Mouse (Mus musculus) thymus, adult 18-20 months (tissue): Measurements from ENCODE around the gene Zfhx2.

Experiments
- DNase-seq, 2 experiments: peaks; one replicate each; pipeline ENCODE4 v3.0.0; 2022; ENCODE audit warnings: mixed read lengths in 2 of 2

Zfhx2 gene

GRCm38 (mm10) chr14:55032695-55033225 is 59.4 kb downstream of the Zfhx2 start:
- no peak for DNase-seq

- no peak for DNase-seq
Measured at GRCm38 (mm10) chr14:55029034-55029698, 63.0 kb downstream of the Zfhx2 start.

GRCm38 (mm10) chr14:55028333-55028835 is 63.7 kb downstream of the Zfhx2 start:
- no peak for DNase-seq

- DNase-seq = no peak
Measured at GRCm38 (mm10) chr14:55027653-55028052, 64.5 kb downstream of the Zfhx2 start.

GRCm38 (mm10) chr14:55027251-55027650 is 64.9 kb downstream of the Zfhx2 start:
- no peak for DNase-seq

- no peak for DNase-seq
Measured at GRCm38 (mm10) chr14:55025527-55025926, 66.6 kb downstream of the Zfhx2 start.

- no peak for DNase-seq
Measured at GRCm38 (mm10) chr14:55024236-55024635, 67.9 kb downstream of the Zfhx2 start.

- DNase-seq = no peak
Measured at GRCm38 (mm10) chr14:55023011-55023410, 69.1 kb downstream of the Zfhx2 start.

GRCm38 (mm10) chr14:55020394-55020793 is 71.7 kb downstream of the Zfhx2 start:
- DNase-seq = no peak

- no peak for DNase-seq
Measured at GRCm38 (mm10) chr14:55016876-55017275, 75.2 kb downstream of the Zfhx2 start.

GRCm38 (mm10) chr14:55015767-55016111 is 76.4 kb downstream of the Zfhx2 start:
- DNase-seq = no peak

- DNase-seq = peak; percentile 93 to 96
Measured at GRCm38 (mm10) chr14:55014991-55015766, 76.9 kb downstream of the Zfhx2 start, which contains the start of gene Ngdn. Gene Ngdn, plus strand, starts transcription at chr14:55015454.

- DNase-seq = no peak
Measured at GRCm38 (mm10) chr14:55014591-55014990, 77.5 kb downstream of the Zfhx2 start.

- no peak for DNase-seq
Measured at GRCm38 (mm10) chr14:55011116-55011515, 81.0 kb downstream of the Zfhx2 start.
